Mouse (Mus musculus) naive thymus-derived CD4-positive, alpha-beta T cell, adult 2 months (primary cell): Measurements from ENCODE around the gene Itpr2.

ENCODE experiments used
- DNase-seq: peaks from one replicate; pipeline ENCODE4 v3.0.0-alpha.2; 2011; ENCODE audit warnings: low read depth

Itpr2 gene

GRCm38 (mm10) chr6:146155156-146155734, 346.8 kb downstream of the Itpr2 start:
- DNase-seq = no peak

- no peak for DNase-seq
Observed at GRCm38 (mm10) chr6:146152843-146153242, 349.2 kb downstream of the Itpr2 start.

GRCm38 (mm10) chr6:146140966-146141585, 360.9 kb downstream of the Itpr2 start:
- no peak for DNase-seq

GRCm38 (mm10) chr6:146140171-146140570, 361.9 kb downstream of the Itpr2 start:
- no peak for DNase-seq

- DNase-seq = no peak
Observed at GRCm38 (mm10) chr6:146136646-146137045, 365.4 kb downstream of the Itpr2 start.

GRCm38 (mm10) chr6:146136244-146136643, 365.8 kb downstream of the Itpr2 start:
- no peak for DNase-seq

GRCm38 (mm10) chr6:146135291-146135690, 366.7 kb downstream of the Itpr2 start:
- no peak for DNase-seq

- DNase-seq = no peak
Observed at GRCm38 (mm10) chr6:146133921-146134320, 368.1 kb downstream of the Itpr2 start.

- no peak for DNase-seq
Observed at GRCm38 (mm10) chr6:146129066-146129465, 373.0 kb downstream of the Itpr2 start.

- no peak for DNase-seq
Observed at GRCm38 (mm10) chr6:146126823-146127681, 375.0 kb downstream of the Itpr2 start.

GRCm38 (mm10) chr6:146125621-146126020, 376.4 kb downstream of the Itpr2 start:
- DNase-seq = no peak

GRCm38 (mm10) chr6:146124479-146124878, 377.5 kb downstream of the Itpr2 start:
- DNase-seq = no peak

- DNase-seq = no peak
Observed at GRCm38 (mm10) chr6:146123656-146124055, 378.4 kb downstream of the Itpr2 start.

GRCm38 (mm10) chr6:146120172-146120571, 381.9 kb downstream of the Itpr2 start:
- DNase-seq = no peak

GRCm38 (mm10) chr6:146114731-146115302, 387.2 kb downstream of the Itpr2 start:
- peak; percentile 61 for DNase-seq

GRCm38 (mm10) chr6:146114071-146114470, 388.0 kb downstream of the Itpr2 start:
- DNase-seq = no peak

GRCm38 (mm10) chr6:146113085-146113484, 388.9 kb downstream of the Itpr2 start:
- DNase-seq = no peak

- no peak for DNase-seq
Observed at GRCm38 (mm10) chr6:146112211-146112610, 389.8 kb downstream of the Itpr2 start.

GRCm38 (mm10) chr6:146111781-146112180, 390.2 kb downstream of the Itpr2 start:
- no peak for DNase-seq

- DNase-seq = no peak
Observed at GRCm38 (mm10) chr6:146110832-146111741, 390.9 kb downstream of the Itpr2 start.

- no peak for DNase-seq
Observed at GRCm38 (mm10) chr6:146110425-146110824, 391.6 kb downstream of the Itpr2 start.

- DNase-seq = no peak
Observed at GRCm38 (mm10) chr6:146108695-146109094, 393.3 kb downstream of the Itpr2 start.
